Mouse (Mus musculus) ovary, adult 18-20 months (tissue): ENCODE measurements at regions not wholly inside any gene's neighbourhood (a gene's known extent, or its start where the extent isn't known, plus 50 kb on each side); places are given as distances from the start of the nearest gene placed in this dataset.
"Not testable (repeated sequence)": the region's sequence is repeated elsewhere in the genome, so short reads cannot be mapped to it uniquely, and the experiment has no call there.

Experiments used
- DNase-seq: peaks from one replicate; pipeline ENCODE4 v3.0.0; 2022; ENCODE audit warnings: low spot score, mixed read lengths

GRCm38 (mm10) chr1:42542846-42543549 is 152.6 kb upstream of the Pou3f3 start:
- no peak for DNase-seq

DNA sequence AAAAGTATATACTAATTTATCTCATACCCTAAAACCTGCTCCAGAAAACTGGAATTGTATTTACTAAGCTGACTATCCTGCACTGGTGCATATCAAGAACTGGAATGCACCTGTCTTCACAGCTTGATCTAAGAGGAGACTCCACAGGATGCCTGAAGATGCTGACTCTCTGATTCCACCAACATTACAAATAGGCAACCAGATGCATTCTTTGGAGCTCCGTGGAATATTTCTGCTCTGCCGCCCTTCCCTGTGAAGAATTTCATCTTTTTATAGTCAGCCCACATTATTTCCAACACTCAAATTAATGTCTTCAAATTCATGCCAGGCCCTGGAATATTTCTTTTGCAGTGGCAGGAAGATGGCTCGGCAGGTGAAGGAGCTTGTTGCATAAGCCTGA is 148.7 kb upstream of the Pou3f3 start:
- DNase-seq, result no peak

GRCm38 (mm10) chr1:42557301-42557700 is 138.3 kb upstream of the Pou3f3 start:
- no peak for DNase-seq

DNA sequence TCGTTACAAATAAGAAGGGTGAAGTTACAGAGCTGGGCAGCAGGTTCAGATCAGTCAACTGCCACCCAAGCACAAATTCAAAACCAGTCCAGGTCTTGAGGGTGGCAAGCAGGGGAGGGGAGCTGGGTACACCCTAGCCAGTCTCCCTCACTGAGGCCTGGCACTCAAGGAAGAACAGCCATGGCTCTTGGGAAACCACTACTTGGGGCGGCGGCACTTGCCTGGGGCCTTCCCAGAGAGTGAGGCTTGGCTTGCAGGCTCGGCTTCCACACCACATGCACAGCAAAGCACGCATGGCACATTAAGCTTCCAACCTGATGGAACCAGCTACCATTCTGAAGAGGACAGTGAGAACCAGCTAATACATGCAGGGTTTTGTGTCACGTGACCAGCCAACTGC is 127.9 kb upstream of the Pou3f3 start:
- DNase-seq, result no peak

DNA sequence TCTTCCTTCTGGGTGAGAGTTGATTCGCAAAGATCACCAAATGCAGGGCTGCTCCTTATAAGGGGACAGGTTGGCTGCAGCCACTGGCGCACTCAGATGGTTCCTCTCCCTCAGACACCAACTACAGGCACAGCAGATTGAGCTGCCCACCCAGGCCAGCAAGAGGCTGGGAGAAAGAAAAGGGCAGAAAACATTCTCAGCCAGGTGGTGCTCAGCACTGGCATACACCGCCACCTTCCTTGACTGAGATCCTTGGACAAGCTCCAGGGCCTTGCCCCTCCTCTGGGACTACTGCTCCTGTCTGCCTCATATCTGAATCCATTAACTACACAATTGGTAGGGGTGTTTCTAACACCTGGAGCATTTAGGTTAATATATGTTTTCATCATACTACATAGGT is 110.4 kb upstream of the Pou3f3 start:
- no peak for DNase-seq

DNA sequence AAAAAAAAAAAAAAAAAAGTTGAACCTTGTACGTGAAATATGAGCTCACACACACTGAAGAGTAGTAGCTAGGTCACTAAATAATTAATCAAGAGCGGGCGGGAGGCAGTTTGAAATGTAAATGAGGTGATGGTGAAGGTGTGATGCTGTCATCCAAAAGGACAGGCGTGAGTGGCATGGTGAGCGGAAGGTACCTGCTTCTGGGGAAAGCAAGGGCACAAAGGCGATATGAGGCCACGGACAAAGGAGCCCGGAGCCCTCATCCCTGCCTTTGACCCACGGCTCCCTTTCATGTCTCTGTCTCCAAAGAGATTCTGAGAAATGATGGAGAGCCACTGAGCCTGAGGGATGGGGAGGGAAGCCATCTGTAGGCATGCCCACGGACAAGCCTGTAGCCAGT is 107.1 kb upstream of the Pou3f3 start:
- DNase-seq, result no peak

- DNase-seq, result no peak
Measured at GRCm38 (mm10) chr1:42589442-42589841, 106.1 kb upstream of the Pou3f3 start.

- no peak for DNase-seq
Measured at GRCm38 (mm10) chr1:42591855-42592254, 103.7 kb upstream of the Pou3f3 start.

DNA sequence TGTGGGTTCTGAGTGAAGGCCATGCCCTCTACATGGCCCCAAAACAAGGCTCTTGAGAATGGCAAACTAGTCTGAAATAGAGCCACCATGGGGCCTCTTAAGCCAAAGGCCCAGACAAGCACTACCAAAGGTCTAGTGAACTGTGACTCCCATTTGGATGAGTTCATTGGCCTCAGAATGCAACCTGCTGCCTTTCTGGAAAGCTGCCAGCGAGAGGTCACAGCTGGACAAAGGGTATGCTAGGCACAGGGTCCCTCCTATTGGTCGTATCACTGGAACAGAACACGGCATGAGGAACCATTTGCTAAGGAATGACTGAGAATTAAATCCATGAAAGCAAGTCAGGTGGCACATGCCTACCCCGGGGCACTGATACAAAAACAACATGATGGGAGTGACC is 98.5 kb upstream of the Pou3f3 start:
- DNase-seq, result no peak

DNA sequence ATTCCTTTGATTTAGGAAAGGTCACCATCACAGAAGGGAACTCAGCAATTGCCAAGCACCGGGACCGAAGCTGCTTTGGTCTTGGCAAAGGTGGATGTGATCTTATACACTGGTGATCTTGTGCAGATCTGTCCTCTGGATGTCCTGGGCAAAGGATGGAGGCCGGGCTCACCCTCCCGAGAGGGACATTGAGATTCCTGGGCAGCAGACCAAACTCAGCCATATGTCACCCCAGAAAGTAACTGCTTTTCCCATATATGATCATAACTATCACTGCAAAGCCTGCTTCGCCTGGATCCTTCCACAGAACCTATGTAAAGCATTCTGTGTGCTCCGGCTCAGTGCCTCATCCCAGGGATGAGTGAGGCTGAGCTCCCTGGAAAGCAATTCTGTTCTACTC is 96.3 kb upstream of the Pou3f3 start:
- no peak for DNase-seq

DNA sequence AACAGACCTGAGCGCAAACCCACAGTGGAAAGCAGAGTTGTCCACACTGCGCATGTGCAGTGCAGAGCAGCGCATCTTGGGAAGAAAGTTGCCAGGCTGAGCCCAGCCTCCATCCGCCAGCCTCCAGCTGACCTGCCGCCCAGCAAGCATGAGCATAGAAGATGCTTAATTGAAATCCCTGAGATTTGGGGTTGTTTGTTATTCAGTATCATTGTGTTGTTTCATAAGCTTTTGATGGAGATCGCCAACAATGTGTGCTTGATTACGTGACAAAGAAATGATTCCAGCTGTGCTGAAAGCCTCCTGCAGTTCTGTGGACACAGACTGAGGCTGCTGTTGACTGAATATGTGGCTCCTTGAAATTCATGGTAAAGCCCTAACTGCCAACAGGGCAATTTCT is 89.3 kb upstream of the Pou3f3 start:
- DNase-seq, result no peak

GRCm38 (mm10) chr1:42607466-42608043 is 88.0 kb upstream of the Pou3f3 start:
- DNase-seq, result not testable (repeated sequence)

DNA sequence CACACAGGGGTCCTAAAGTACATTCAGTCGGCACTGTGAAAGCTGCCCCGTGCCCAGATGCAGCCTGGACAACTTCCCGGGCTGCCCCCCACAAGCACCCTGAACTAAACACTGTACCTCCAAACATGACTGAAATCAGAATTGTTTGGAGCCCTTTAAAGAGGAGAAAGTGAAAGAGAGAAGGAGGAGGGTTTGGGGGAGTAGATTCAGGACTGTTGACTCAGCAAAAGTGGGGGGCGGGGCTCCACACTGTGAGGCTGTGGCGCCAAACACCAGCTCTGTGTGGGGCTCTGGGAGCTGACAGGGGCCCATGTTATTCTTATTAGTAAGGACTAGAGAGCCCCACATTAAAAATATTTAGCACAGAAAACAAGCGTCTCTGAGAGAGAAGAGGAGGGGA is 71.8 kb upstream of the Pou3f3 start:
- no peak for DNase-seq

GRCm38 (mm10) chr1:42628800-42629199 is 66.8 kb upstream of the Pou3f3 start:
- no peak for DNase-seq

DNA sequence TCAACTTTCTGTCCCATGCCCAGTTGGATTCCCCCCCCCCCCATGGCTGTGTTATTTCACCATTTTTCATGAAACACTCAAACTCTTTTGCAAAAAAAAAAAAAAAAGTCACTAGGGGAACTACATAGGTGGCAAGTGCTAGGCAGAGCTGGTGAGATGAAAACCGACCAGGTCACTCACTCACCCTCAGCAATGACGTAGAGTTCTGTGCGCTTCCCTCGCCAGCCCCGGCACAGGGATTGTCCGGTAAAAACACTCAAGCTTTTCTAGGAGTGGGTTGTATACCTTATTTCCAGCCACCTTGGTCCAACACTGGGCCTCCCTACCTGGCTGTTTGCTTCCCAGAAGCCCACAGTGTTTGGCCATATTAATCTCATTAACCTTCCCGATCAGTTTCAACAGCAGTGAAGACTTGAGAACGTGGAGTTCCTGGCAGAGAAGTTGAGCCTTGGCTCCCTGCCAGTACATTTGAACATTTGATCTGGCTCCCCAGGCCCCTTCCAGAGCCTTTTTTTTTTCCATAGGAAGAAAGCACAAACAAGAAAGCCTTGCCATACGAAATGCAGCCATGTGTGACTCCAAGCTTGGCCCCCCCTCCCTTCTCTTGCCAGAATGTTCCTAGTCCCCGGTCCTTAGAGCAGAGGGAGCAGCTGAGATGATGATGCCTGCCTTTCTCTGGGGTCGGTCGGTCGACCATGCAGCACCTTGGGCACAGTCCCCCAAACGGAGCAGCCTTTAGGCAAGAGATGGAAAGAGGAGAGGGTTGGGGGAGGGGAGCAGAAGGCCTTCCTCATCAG is 65.9 kb upstream of the Pou3f3 start:
- DNase-seq, result no peak

DNA sequence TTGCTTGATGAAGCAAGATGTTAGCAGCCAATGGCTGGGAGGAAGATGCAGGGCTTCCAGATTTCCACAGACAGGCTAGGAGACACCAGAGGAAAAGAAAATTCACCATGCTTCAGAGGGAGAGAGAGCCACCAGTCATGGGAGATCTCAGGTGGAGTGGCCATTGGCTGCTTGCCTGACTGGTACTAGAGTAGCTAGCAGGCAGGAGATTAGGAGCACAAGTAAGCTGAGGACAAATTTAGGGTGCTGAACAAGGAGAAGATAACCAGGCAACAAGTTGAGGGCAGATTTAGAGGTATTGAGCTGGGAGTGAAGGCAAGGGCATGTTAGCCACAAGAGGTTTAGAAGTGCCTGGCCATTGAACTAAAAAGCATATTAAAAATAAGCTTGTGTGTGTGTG is 63.3 kb upstream of the Pou3f3 start:
- no peak for DNase-seq

DNA sequence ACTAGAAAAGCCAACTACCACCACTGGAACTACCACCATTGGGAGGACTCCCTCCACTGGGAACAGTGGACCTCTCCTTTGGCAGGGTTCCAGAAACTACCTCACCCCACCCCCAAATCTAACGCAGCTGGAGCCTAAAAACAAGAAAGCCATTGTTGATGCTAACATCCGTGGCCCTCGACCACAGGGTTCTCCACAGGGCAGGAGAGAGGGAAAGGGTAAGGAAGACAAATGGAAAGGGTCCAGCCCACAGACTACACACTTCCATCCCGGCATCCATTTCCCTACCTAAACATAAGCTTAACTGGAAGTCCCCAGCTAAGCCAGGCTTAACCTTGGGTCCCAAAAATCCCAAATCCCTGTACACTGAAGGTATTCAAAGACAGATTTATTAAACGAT is 59.0 kb upstream of the Pou3f3 start:
- DNase-seq, result no peak
